Mouse (Mus musculus) embryo, embryonic 10 days (tissue): ENCODE measurements around the gene Tef.

Source experiments
- DNase-seq: peaks from one replicate; pipeline ENCODE4 v3.0.0-alpha.2; 2015; ENCODE audit warnings: low spot score

Tef gene

GRCm38 (mm10) chr15:81850718-81851117, 48.5 kb downstream of the Tef start:
- DNase-seq = no peak

- DNase-seq = no peak
Observed at GRCm38 (mm10) chr15:81851375-81851774, 49.2 kb downstream of the Tef start.

- DNase-seq = no peak
Observed at GRCm38 (mm10) chr15:81852411-81853000, 50.3 kb downstream of the Tef start.

GRCm38 (mm10) chr15:81853081-81853480, 50.9 kb downstream of the Tef start:
- DNase-seq = no peak

GRCm38 (mm10) chr15:81856030-81856790, 54.0 kb downstream of the Tef start:
- peak; percentile 97 for DNase-seq

GRCm38 (mm10) chr15:81856938-81857723, 54.9 kb downstream of the Tef start:
- DNase-seq = peak; percentile 42

- DNase-seq = peak; percentile 63
Observed at GRCm38 (mm10) chr15:81857724-81858116, 55.5 kb downstream of the Tef start.

- DNase-seq = peak; percentile 94
Observed at GRCm38 (mm10) chr15:81858138-81858516, 55.9 kb downstream of the Tef start.

- DNase-seq = peak; percentile 56
Observed at GRCm38 (mm10) chr15:81858517-81859329, 56.5 kb downstream of the Tef start, which contains the start of gene Tob2. Gene Tob2, minus strand, starts transcription at chr15:81858796.

- peak; percentile 94 for DNase-seq
Observed at GRCm38 (mm10) chr15:81859330-81860255, 57.4 kb downstream of the Tef start.

GRCm38 (mm10) chr15:81860471-81861135, 58.4 kb downstream of the Tef start:
- no peak for DNase-seq

GRCm38 (mm10) chr15:81864238-81864637, 62.0 kb downstream of the Tef start:
- DNase-seq = no peak

- no peak for DNase-seq
Observed at GRCm38 (mm10) chr15:81869985-81870384, 67.8 kb downstream of the Tef start.

- DNase-seq = peak; percentile 97
Observed at GRCm38 (mm10) chr15:81871604-81872261, 69.5 kb downstream of the Tef start, which contains the start of gene Phf5a. Gene Phf5a, minus strand, starts transcription at chr15:81871911.

GRCm38 (mm10) chr15:81872262-81873136, 70.3 kb downstream of the Tef start, which contains the start of gene Aco2:
Gene Aco2, plus strand, starts transcription at chr15:81872309.
- DNase-seq = peak; percentile 99
